Mouse (Mus musculus) MEL-GATA-1-ER (cell line): ENCODE measurements around the gene Zfp319.
"Not testable (repeated sequence)": the region's sequence is repeated elsewhere in the genome, so short reads cannot be mapped to it uniquely, and the experiment has no call there.

Experiments used
- DNase-seq: peaks from one replicate; pipeline ENCODE4 v3.0.0-alpha.2; 2012; ENCODE audit warnings: low read depth; ENCODE audit errors: extremely low read depth

Zfp319 gene

GRCm38 (mm10) chr8:95331720-95332436 lies at the start of gene Zfp319, which contains the start of gene Usb1:
Zfp319 (minus strand) TSS chr8:95331950.
Usb1 (plus strand) TSS chr8:95332284.
- peak; percentile 77 for DNase-seq

GRCm38 (mm10) chr8:95380953-95381352 lies 49.2 kb upstream of the Zfp319 start:
- no peak for DNase-seq

GRCm38 (mm10) chr8:95378928-95379327 lies 47.2 kb upstream of the Zfp319 start:
- DNase-seq, result not testable (repeated sequence)

GRCm38 (mm10) chr8:95377863-95378291 lies 46.1 kb upstream of the Zfp319 start:
- no peak for DNase-seq

- DNase-seq, result no peak
Observed at GRCm38 (mm10) chr8:95377101-95377500, 45.4 kb upstream of the Zfp319 start.

- DNase-seq, result no peak
Observed at GRCm38 (mm10) chr8:95376309-95376999, 44.7 kb upstream of the Zfp319 start.

- DNase-seq, result no peak
Observed at GRCm38 (mm10) chr8:95375374-95375930, 43.7 kb upstream of the Zfp319 start.

GRCm38 (mm10) chr8:95374429-95374828 lies 42.7 kb upstream of the Zfp319 start:
- DNase-seq, result no peak

- no peak for DNase-seq
Observed at GRCm38 (mm10) chr8:95373389-95374002, 41.7 kb upstream of the Zfp319 start.

GRCm38 (mm10) chr8:95369581-95370326 lies 38.0 kb upstream of the Zfp319 start:
- DNase-seq, result no peak

GRCm38 (mm10) chr8:95363849-95364248 lies 32.1 kb upstream of the Zfp319 start:
- no peak for DNase-seq

- DNase-seq, result no peak
Observed at GRCm38 (mm10) chr8:95362272-95362671, 30.5 kb upstream of the Zfp319 start.

- no peak for DNase-seq
Observed at GRCm38 (mm10) chr8:95361016-95361341, 29.2 kb upstream of the Zfp319 start.

- no peak for DNase-seq
Observed at GRCm38 (mm10) chr8:95360181-95361015, 28.6 kb upstream of the Zfp319 start.

GRCm38 (mm10) chr8:95358550-95359411 lies 27.0 kb upstream of the Zfp319 start:
- no peak for DNase-seq

- no peak for DNase-seq
Observed at GRCm38 (mm10) chr8:95354606-95355005, 22.9 kb upstream of the Zfp319 start.

- no peak for DNase-seq
Observed at GRCm38 (mm10) chr8:95352871-95353866, 21.4 kb upstream of the Zfp319 start.

GRCm38 (mm10) chr8:95352151-95352870 lies 20.6 kb upstream of the Zfp319 start, which contains the start of gene Mmp15:
Mmp15 (plus strand) TSS chr8:95352268.
- no peak for DNase-seq
